ENCODE assay signal across 21 mouse cellular contexts in genomic region chr2:84632001-84632400, GRCm38 (mm10). TPM values are rescaled to one million over a fixed set of nuclear protein-coding genes. Genes with fewer than 3 reads are reported as not detected.
DNase-seq lines count a peak whose midpoint lies in the region; ATAC-seq and TF ChIP-seq lines count a peak whose summit lies in the region.
"Had no signal": no experiment of that assay in that cellular context is flagged by ENCODE, and none has a peak within 500 bp of the region (broad histone marks: within the 10 kb centered on the region; RNA-seq: fewer than 3 reads in every experiment).

No protein-coding gene starts in this region.

- H3K27ac ChIP-seq in heart, embryonic 13.5 days (replicated peaks) = peak overlapping the region; percentile 98
- peak overlapping the region; percentile 12; the same call in 1 of the 2 replicates for H3K27ac ChIP-seq in liver, postnatal 0 days (ENCODE audit: low read depth)
- H3K27ac ChIP-seq in heart, embryonic 16.5 days (ENCODE audit: low read length) = peak overlapping the region; percentile 93
- H3K27ac ChIP-seq in intestine, postnatal 0 days (ENCODE audit: low read depth, low read length) = peak overlapping the region; percentile 46; the same call in 1 of the 2 replicates
- H3K27ac ChIP-seq: neural tube, embryonic 13.5 days had no signal

- peaks cover 24% of the 10 kb centered on the region for H3K36me3 ChIP-seq in heart, embryonic 13.5 days
- H3K36me3 ChIP-seq in liver, postnatal 0 days (replicated peaks; ENCODE audit: insufficient read depth, low read length) = 0 out of 2 replicates have a peak, but pooled peaks cover 2% of the 10 kb centered on the region
- H3K36me3 ChIP-seq in heart, embryonic 16.5 days (ENCODE audit: control insufficient read depth, insufficient read depth) = no peaks in the 10 kb centered on the region
- no peaks in the 10 kb centered on the region for H3K36me3 ChIP-seq in intestine, postnatal 0 days (ENCODE audit: control insufficient read depth, insufficient read depth)
- H3K36me3 ChIP-seq: neural tube, embryonic 13.5 days had no signal

- DNase-seq in heart, adult 18-20 months = no peak
- no peak for DNase-seq in liver, postnatal 0 days
- no peak for DNase-seq in liver
- DNase-seq in frontal cortex, postnatal 25 days (ENCODE audit: low spot score in 2 of 2) = no peak
- no peak for DNase-seq in layer of hippocampus, adult 9-11 months
- DNase-seq: cerebellum, adult 18-20 months; thymus, postnatal 14 days had no signal

- H3K4me2 ChIP-seq in heart, embryonic 13.5 days = no peak overlapping the region; the same call in 1 of the 2 replicates
- H3K4me2 ChIP-seq in liver, postnatal 0 days (ENCODE audit: low read depth, low read length) = no peak overlapping the region
- no peak overlapping the region for H3K4me2 ChIP-seq in heart, embryonic 16.5 days (ENCODE audit: low read depth, low read length)
- H3K4me2 ChIP-seq in intestine, postnatal 0 days (replicated peaks; ENCODE audit: low read depth) = peak overlapping the region; percentile 60; the same call in 1 of the 2 replicates
- H3K4me2 ChIP-seq: neural tube, embryonic 13.5 days had no signal

- WGBS in heart, embryonic 13.5 days = 84% methylated on average over 1 of the region's 1 CpGs
- 84% methylated on average over 1 of the region's 1 CpGs for WGBS in liver, postnatal 0 days (ENCODE audit: insufficient replicate concordance)
- 100% methylated on average over 1 of the region's 1 CpGs for whole genome bisulfite sequencing in heart, embryonic 16.5 days
- WGBS in intestine, postnatal 0 days = 84% methylated on average over 1 of the region's 1 CpGs

- no peak overlapping the region for H3K4me3 ChIP-seq in heart, embryonic 13.5 days
- no peak overlapping the region for H3K4me3 ChIP-seq in liver, postnatal 0 days (ENCODE audit: low read depth, low read length)
- H3K4me3 ChIP-seq in heart, embryonic 16.5 days (ENCODE audit: low read length) = no peak overlapping the region
- no peak overlapping the region for H3K4me3 ChIP-seq in intestine, postnatal 0 days (ENCODE audit: low read depth, low read length)
- H3K4me3 ChIP-seq: neural tube, embryonic 13.5 days had no signal

- no peaks in the 10 kb centered on the region for H3K27me3 ChIP-seq in heart, embryonic 13.5 days (replicated peaks)
- H3K27me3 ChIP-seq in liver, postnatal 0 days (ENCODE audit: insufficient read depth, low read length) = no peaks in the 10 kb centered on the region
- H3K27me3 ChIP-seq in heart, embryonic 16.5 days (ENCODE audit: control insufficient read depth, insufficient read depth, low read length) = no peaks in the 10 kb centered on the region
- no peaks in the 10 kb centered on the region for H3K27me3 ChIP-seq in intestine, postnatal 0 days (replicated peaks; ENCODE audit: control insufficient read depth, insufficient read depth, low read length)
- H3K27me3 ChIP-seq: neural tube, embryonic 13.5 days had no signal

- TF ChIP-seq CTCF in liver, postnatal 0 days (IDR thresholded peaks at IDR 0.05; ENCODE audit: low read depth) = no peak
- TF ChIP-seq CTCF in intestine, postnatal 0 days (IDR thresholded peaks at IDR 0.05; ENCODE audit: low read depth) = no peak

- no peak overlapping the region for H3K9ac ChIP-seq in heart, embryonic 13.5 days
- H3K9ac ChIP-seq in liver, postnatal 0 days (replicated peaks) = no peak overlapping the region
- H3K9ac ChIP-seq in heart, embryonic 16.5 days (ENCODE audit: low read length) = no peak overlapping the region
- no peak overlapping the region for H3K9ac ChIP-seq in intestine, postnatal 0 days (ENCODE audit: low read depth, low read length)
- H3K9ac ChIP-seq: neural tube, embryonic 13.5 days had no signal

- H3K4me1 ChIP-seq in heart, embryonic 13.5 days = peaks cover 78% of the 10 kb centered on the region
- H3K4me1 ChIP-seq in liver, postnatal 0 days (ENCODE audit: insufficient read depth) = peaks cover 43% of the 10 kb centered on the region
- peaks cover 63% of the 10 kb centered on the region for H3K4me1 ChIP-seq in heart, embryonic 16.5 days (ENCODE audit: control insufficient read depth, insufficient read depth, low read length)
- peaks cover 49% of the 10 kb centered on the region for H3K4me1 ChIP-seq in intestine, postnatal 0 days (replicated peaks; ENCODE audit: control insufficient read depth, insufficient read depth, low read length)

- no peak for ATAC-seq in heart, embryonic 13.5 days (ENCODE audit: extremely low read depth, insufficient number of reproducible peaks, low FRiP score, low TSS enrichment)
- no peak for ATAC-seq in liver, postnatal 0 days
- ATAC-seq in heart, embryonic 16.5 days (replicated peaks; ENCODE audit: extremely low read depth, insufficient read depth, low FRiP score) = no peak
- no peak for ATAC-seq in intestine, postnatal 0 days

- TF ChIP-seq EP300 in liver, postnatal 0 days (IDR thresholded peaks at IDR 0.05; ENCODE audit: low read depth) = no peak

- H3K9me3 ChIP-seq in heart, embryonic 13.5 days = no peaks in the 10 kb centered on the region
- H3K9me3 ChIP-seq in liver, postnatal 0 days (ENCODE audit: low read length) = no peaks in the 10 kb centered on the region
- H3K9me3 ChIP-seq in heart, embryonic 16.5 days (replicated peaks; ENCODE audit: control insufficient read depth, low read length) = no peaks in the 10 kb centered on the region
- no peaks in the 10 kb centered on the region for H3K9me3 ChIP-seq in intestine, postnatal 0 days (ENCODE audit: control insufficient read depth)
- H3K9me3 ChIP-seq: G1E; neural tube, embryonic 13.5 days had no signal

RNA-seq across cellular contexts. Expression of gene Ctnnd1, which starts 18.6 kb away (rescaled TPM):
- polyA plus RNA-seq in heart, embryonic 13.5 days (2015; fragmentation: Nextera tagmentation; extraction: Ambion mirVana) = 60.6 and 63.6 TPM in 2 replicates
- 10 to 100 TPM; 53.6 to 63.9 TPM for total RNA-seq in heart, adult 18-20 months (2021)
- 9.0 and 9.5 TPM in 2 replicates for polyA plus RNA-seq in liver, postnatal 0 days (2015; fragmentation: Nextera tagmentation; extraction: Ambion mirVana)
- 58.7 and 66.3 TPM in 2 replicates for polyA plus RNA-seq in heart, embryonic 16.5 days (2015; fragmentation: Nextera tagmentation; extraction: Ambion mirVana)
- 45.4 and 46.1 TPM in 2 replicates for polyA plus RNA-seq in intestine, postnatal 0 days (2015; fragmentation: Nextera tagmentation; extraction: Ambion mirVana)

RNA-seq across cellular contexts. Expression of gene Btbd18, which starts 26.9 kb away (rescaled TPM):
- polyA plus RNA-seq in heart, embryonic 13.5 days (2015; fragmentation: Nextera tagmentation; extraction: Ambion mirVana) = 0.10 and 0.12 TPM in 2 replicates
- not detected for total RNA-seq in heart, adult 18-20 months (2021)
- polyA plus RNA-seq in liver, postnatal 0 days (2015; fragmentation: Nextera tagmentation; extraction: Ambion mirVana) = not detected in 2 replicates
- polyA plus RNA-seq in heart, embryonic 16.5 days (2015; fragmentation: Nextera tagmentation; extraction: Ambion mirVana) = 0.13 and 0.19 TPM in 2 replicates
- polyA plus RNA-seq in intestine, postnatal 0 days (2015; fragmentation: Nextera tagmentation; extraction: Ambion mirVana) = 0.07 TPM in 1 of 2 replicates, not detected in the other
- total RNA-seq: left cerebral cortex, adult 18-20 months; megakaryocyte-erythroid progenitor cell, adult 5-6 weeks; monocyte, adult 5-6 weeks had no signal
- polyA plus RNA-seq: G1E; gonadal fat pad, adult 2 months; large intestine, adult 2 months had no signal

RNA-seq across cellular contexts. Expression of gene Selenoh, which starts 38.6 kb away (rescaled TPM):
- polyA plus RNA-seq in heart, embryonic 13.5 days (2015; fragmentation: Nextera tagmentation; extraction: Ambion mirVana) = 272 and 285 TPM in 2 replicates
- total RNA-seq in heart, adult 18-20 months (2021) = 10 to 100 TPM; 22.7 to 29.2 TPM
- polyA plus RNA-seq in liver, postnatal 0 days (2015; fragmentation: Nextera tagmentation; extraction: Ambion mirVana) = 53.6 and 57.6 TPM in 2 replicates
- 187 and 195 TPM in 2 replicates for polyA plus RNA-seq in heart, embryonic 16.5 days (2015; fragmentation: Nextera tagmentation; extraction: Ambion mirVana)
- 83.4 and 90.7 TPM in 2 replicates for polyA plus RNA-seq in intestine, postnatal 0 days (2015; fragmentation: Nextera tagmentation; extraction: Ambion mirVana)

RNA-seq across cellular contexts. Expression of gene Gm28635, which starts 45.8 kb away (rescaled TPM):
- not detected in 2 replicates for polyA plus RNA-seq in heart, embryonic 13.5 days (2015; fragmentation: Nextera tagmentation; extraction: Ambion mirVana)
- total RNA-seq in heart, adult 18-20 months (2021) = 10 to 100 TPM in 1 of 2 experiments, 1 to 10 TPM in 1; 5.4 to 10.0 TPM
- not detected in 2 replicates for polyA plus RNA-seq in liver, postnatal 0 days (2015; fragmentation: Nextera tagmentation; extraction: Ambion mirVana)
- polyA plus RNA-seq in heart, embryonic 16.5 days (2015; fragmentation: Nextera tagmentation; extraction: Ambion mirVana) = not detected in 2 replicates
- not detected in 2 replicates for polyA plus RNA-seq in intestine, postnatal 0 days (2015; fragmentation: Nextera tagmentation; extraction: Ambion mirVana)
- total RNA-seq: adrenal gland, adult 18-20 months; G1E; megakaryocyte-erythroid progenitor cell, adult 5-6 weeks; monocyte, adult 5-6 weeks had no signal
- polyA plus RNA-seq: embryonic facial prominence, embryonic 11.5 days; G1E; gonadal fat pad, adult 2 months; large intestine, adult 2 months; limb, embryonic 11.5 days; liver, embryonic 16.5 days; neural tube, embryonic 13.5 days had no signal

RNA-seq across cellular contexts. Expression of gene Med19, which starts 46.2 kb away (rescaled TPM):
- 26.1 and 26.6 TPM in 2 replicates for polyA plus RNA-seq in heart, embryonic 13.5 days (2015; fragmentation: Nextera tagmentation; extraction: Ambion mirVana)
- total RNA-seq in heart, adult 18-20 months (2021) = 10 to 100 TPM; 14.7 to 15.2 TPM
- 12.7 and 13.2 TPM in 2 replicates for polyA plus RNA-seq in liver, postnatal 0 days (2015; fragmentation: Nextera tagmentation; extraction: Ambion mirVana)
- 21.4 and 23.0 TPM in 2 replicates for polyA plus RNA-seq in heart, embryonic 16.5 days (2015; fragmentation: Nextera tagmentation; extraction: Ambion mirVana)
- polyA plus RNA-seq in intestine, postnatal 0 days (2015; fragmentation: Nextera tagmentation; extraction: Ambion mirVana) = 20.6 and 21.0 TPM in 2 replicates

Comparison
In these comparisons a context has a peak if more than half of its experiments do, and no peak if none do; other contexts are left out.
1. H3K27ac ChIP-seq: peak in every context shown above with its lines; median percentile 98 in heart, embryonic 13.5 days; 93 in heart, embryonic 16.5 days; 46 in intestine, postnatal 0 days; 12 in liver, postnatal 0 days.